Mouse (Mus musculus): ENCODE measurements around the gene Aacs. TPM values are rescaled to one million over a fixed set of nuclear protein-coding genes. Genes with fewer than 3 reads are reported as not detected.

Gene Aacs
- polyA plus RNA-seq, 1 experiment from 2014 or later, result 57.5 TPM

GRCm38 (mm10) chr5:125470713-125471112, 4.9 kb upstream of the Aacs start:
- H3K36me3 ChIP-seq, result no peaks in the 10 kb centered on the region
- no peaks in the 10 kb centered on the region for H3K9me3 ChIP-seq
- 0 out of 2 replicates have a peak, but pooled peaks cover 4% of the 10 kb centered on the region for H3K4me1 ChIP-seq (replicated peaks)
- no peaks in the 10 kb centered on the region for H3K27me3 ChIP-seq
- no peak overlapping the region for H3K4me2 ChIP-seq (replicated peaks)
- no peak overlapping the region for H3K9ac ChIP-seq (replicated peaks)
- 82% methylated on average over 4 of the region's 4 CpGs for WGBS
- H3K4me3 ChIP-seq (replicated peaks), result no peak overlapping the region
- H3K27ac ChIP-seq, result no peak overlapping the region
- ATAC-seq, result no peak

- WGBS, result 75% methylated on average over 9 of the region's 9 CpGs
- H3K27ac ChIP-seq, result no peak overlapping the region
- H3K4me2 ChIP-seq (replicated peaks), result no peak overlapping the region
- no peak overlapping the region for H3K4me3 ChIP-seq (replicated peaks)
- ATAC-seq, result no peak
- H3K9ac ChIP-seq (replicated peaks), result no peak overlapping the region
- no peaks in the 10 kb centered on the region for H3K9me3 ChIP-seq
- H3K4me1 ChIP-seq (replicated peaks), result peaks cover 25% of the 10 kb centered on the region
- no peaks in the 10 kb centered on the region for H3K27me3 ChIP-seq
- H3K36me3 ChIP-seq, result no peaks in the 10 kb centered on the region
These were observed 2.7 kb upstream of the Aacs start for GRCm38 (mm10) chr5:125472796-125473475.

- Histone ChIP-seq H3K4me3 (replicated peaks) (peak overlapping the region; percentile 87), H3K9ac (replicated peaks) (0 out of 2 replicates have a peak overlapping the region, but pooled peaks have one; percentile 16), H3K4me1 (replicated peaks) (peaks cover 42% of the 10 kb centered on the region), H3K36me3 (no peaks in the 10 kb centered on the region), H3K27ac (peak overlapping the region; percentile 54; the same call in 1 of the 2 replicates), H3K9me3 (no peaks in the 10 kb centered on the region), H3K4me2 (replicated peaks) (peak overlapping the region; percentile 93), H3K27me3 (no peaks in the 10 kb centered on the region)
- WGBS, result 57% methylated on average over 12 of the region's 12 CpGs
- ATAC-seq, result no peak
These were observed 584 bp upstream of the Aacs start for GRCm38 (mm10) chr5:125475030-125475429.

GRCm38 (mm10) chr5:125476286-125476625, 642 bp downstream of the Aacs start:
- ATAC-seq, result peak; percentile 74; the same call in 1 of the 2 replicates
- Histone ChIP-seq H3K36me3 (peaks cover 4% of the 10 kb centered on the region; the same call in 1 of the 2 replicates), H3K4me3 (replicated peaks) (peak overlapping the region; percentile 87), H3K27ac (peak overlapping the region; percentile 84), H3K9ac (replicated peaks) (peak overlapping the region; percentile 85), H3K9me3 (no peaks in the 10 kb centered on the region), H3K4me1 (replicated peaks) (peaks cover 48% of the 10 kb centered on the region), H3K27me3 (no peaks in the 10 kb centered on the region), H3K4me2 (replicated peaks) (peak overlapping the region; percentile 93)
- WGBS, result 13% methylated on average over 5 of the region's 5 CpGs

GRCm38 (mm10) chr5:125476799-125477198, 1.2 kb downstream of the Aacs start:
- no peak for ATAC-seq
- Histone ChIP-seq H3K4me2 (replicated peaks) (peak overlapping the region; percentile 93), H3K36me3 (peaks cover 4% of the 10 kb centered on the region; the same call in 1 of the 2 replicates), H3K4me1 (replicated peaks) (peaks cover 48% of the 10 kb centered on the region), H3K27me3 (no peaks in the 10 kb centered on the region), H3K9me3 (no peaks in the 10 kb centered on the region), H3K9ac (replicated peaks) (peak overlapping the region; percentile 85), H3K27ac (no peak overlapping the region), H3K4me3 (replicated peaks) (peak overlapping the region; percentile 87)
- WGBS, result 73% methylated on average over 7 of the region's 7 CpGs

GRCm38 (mm10) chr5:125477533-125477932, 1.9 kb downstream of the Aacs start:
- Histone ChIP-seq H3K9ac (replicated peaks) (peak overlapping the region; percentile 85; the same call in 1 of the 2 replicates), H3K27ac (no peak overlapping the region), H3K27me3 (no peaks in the 10 kb centered on the region), H3K4me3 (replicated peaks) (peak overlapping the region; percentile 87), H3K9me3 (no peaks in the 10 kb centered on the region), H3K36me3 (peaks cover 7% of the 10 kb centered on the region), H3K4me2 (replicated peaks) (peak overlapping the region; percentile 93), H3K4me1 (replicated peaks) (peaks cover 48% of the 10 kb centered on the region)
- no peak for ATAC-seq
- WGBS, result 73% methylated on average over 7 of the region's 7 CpGs

GRCm38 (mm10) chr5:125478037-125478436, 2.4 kb downstream of the Aacs start:
- Histone ChIP-seq H3K9ac (replicated peaks) (0 out of 2 replicates have a peak overlapping the region, but pooled peaks have one; percentile 36), H3K9me3 (no peaks in the 10 kb centered on the region)
- 83% methylated on average over 7 of the region's 7 CpGs for WGBS

GRCm38 (mm10) chr5:125479376-125479775, 3.8 kb downstream of the Aacs start:
- H3K27me3 ChIP-seq, result no peaks in the 10 kb centered on the region
- peaks cover 48% of the 10 kb centered on the region for H3K4me1 ChIP-seq (replicated peaks)
- no peak for ATAC-seq
- H3K27ac ChIP-seq, result no peak overlapping the region
- H3K4me2 ChIP-seq (replicated peaks), result no peak overlapping the region
- no peak overlapping the region for H3K9ac ChIP-seq (replicated peaks)
- H3K9me3 ChIP-seq, result no peaks in the 10 kb centered on the region
- no peak overlapping the region for H3K4me3 ChIP-seq (replicated peaks)
- H3K36me3 ChIP-seq, result peaks cover 23% of the 10 kb centered on the region
- WGBS, result 93% methylated on average over 3 of the region's 3 CpGs

More at GRCm38 (mm10) chr5:125478037-125478436, 2.4 kb downstream of the Aacs start:
- ATAC-seq, result no peak
- Histone ChIP-seq H3K27ac (no peak overlapping the region), H3K36me3 (peaks cover 13% of the 10 kb centered on the region), H3K27me3 (no peaks in the 10 kb centered on the region), H3K4me1 (replicated peaks) (peaks cover 48% of the 10 kb centered on the region), H3K4me2 (replicated peaks) (peak overlapping the region; percentile 93), H3K4me3 (replicated peaks) (peak overlapping the region; percentile 87; the same call in 1 of the 2 replicates)

- Histone ChIP-seq H3K27ac (no peak overlapping the region), H3K36me3 (peaks cover 36% of the 10 kb centered on the region), H3K9ac (replicated peaks) (no peak overlapping the region), H3K4me1 (replicated peaks) (peaks cover 44% of the 10 kb centered on the region), H3K27me3 (no peaks in the 10 kb centered on the region), H3K9me3 (no peaks in the 10 kb centered on the region), H3K4me2 (replicated peaks) (no peak overlapping the region), H3K4me3 (replicated peaks) (no peak overlapping the region)
- WGBS, result 78% methylated on average over 11 of the region's 11 CpGs
- no peak for ATAC-seq
These were observed 5.0 kb downstream of the Aacs start for GRCm38 (mm10) chr5:125480434-125481231.

GRCm38 (mm10) chr5:125482474-125482873, 6.9 kb downstream of the Aacs start:
- Histone ChIP-seq H3K4me3 (replicated peaks) (no peak overlapping the region), H3K27me3 (no peaks in the 10 kb centered on the region), H3K36me3 (peaks cover 43% of the 10 kb centered on the region), H3K9me3 (no peaks in the 10 kb centered on the region), H3K4me2 (replicated peaks) (no peak overlapping the region), H3K27ac (no peak overlapping the region), H3K9ac (replicated peaks) (no peak overlapping the region), H3K4me1 (replicated peaks) (peaks cover 35% of the 10 kb centered on the region)
- WGBS, result 93% methylated on average over 7 of the region's 7 CpGs
- ATAC-seq, result no peak

GRCm38 (mm10) chr5:125483712-125484611, 8.3 kb downstream of the Aacs start:
- peaks cover 45% of the 10 kb centered on the region for H3K36me3 ChIP-seq
- peaks cover 29% of the 10 kb centered on the region for H3K4me1 ChIP-seq (replicated peaks)
- H3K27me3 ChIP-seq, result no peaks in the 10 kb centered on the region
- H3K27ac ChIP-seq, result no peak overlapping the region
- no peak for ATAC-seq
- WGBS, result 77% methylated on average over 6 of the region's 6 CpGs
- no peak overlapping the region for H3K4me2 ChIP-seq (replicated peaks)
- H3K4me3 ChIP-seq (replicated peaks), result no peak overlapping the region
- no peak overlapping the region for H3K9ac ChIP-seq (replicated peaks)
- no peaks in the 10 kb centered on the region for H3K9me3 ChIP-seq

Data from midbrain, embryonic 13.5 days (tissue).